Mouse (Mus musculus): Measurements from ENCODE around the gene Thap3. TPM values are rescaled to one million over a fixed set of nuclear protein-coding genes. Genes with fewer than 3 reads are reported as not detected.
A peak's percentile ranks its signal among the peaks of the same experiment; 100 is the strongest.

Thap3 gene
- total RNA-seq, 1 experiment from 2014 or later: 6.3 TPM

- ATAC-seq (replicated peaks; ENCODE audit: low read depth, poor library complexity, severe bottlenecking): no peak
Observed at GRCm38 (mm10) chr4:151938089-151938488, 50.7 kb downstream of the Thap3 start.

- ATAC-seq (replicated peaks; ENCODE audit: low read depth, poor library complexity, severe bottlenecking): no peak
Observed at GRCm38 (mm10) chr4:151937441-151937840, 51.4 kb downstream of the Thap3 start.

DNA sequence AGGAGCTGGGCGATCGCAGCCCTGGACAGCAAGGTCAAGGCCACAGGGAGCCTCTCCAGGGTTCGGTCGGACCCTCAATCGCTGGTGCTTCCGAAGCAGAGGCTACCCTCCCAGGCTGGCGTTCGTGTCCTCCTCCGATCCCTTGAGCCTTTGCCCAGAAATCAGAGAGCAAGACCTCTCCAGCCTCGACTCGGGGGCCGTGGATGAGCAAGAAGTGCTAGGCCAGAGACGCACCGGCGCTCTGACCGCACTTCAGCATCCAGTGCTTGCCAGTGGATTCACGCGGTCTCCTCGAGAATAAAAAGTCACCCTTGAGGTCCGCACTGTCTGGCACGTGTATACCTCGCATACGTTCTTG is 54.6 kb downstream of the Thap3 start:
- peak; percentile 24; the same call in 1 of the 2 replicates for ATAC-seq (replicated peaks; ENCODE audit: low read depth, poor library complexity, severe bottlenecking)

DNA sequence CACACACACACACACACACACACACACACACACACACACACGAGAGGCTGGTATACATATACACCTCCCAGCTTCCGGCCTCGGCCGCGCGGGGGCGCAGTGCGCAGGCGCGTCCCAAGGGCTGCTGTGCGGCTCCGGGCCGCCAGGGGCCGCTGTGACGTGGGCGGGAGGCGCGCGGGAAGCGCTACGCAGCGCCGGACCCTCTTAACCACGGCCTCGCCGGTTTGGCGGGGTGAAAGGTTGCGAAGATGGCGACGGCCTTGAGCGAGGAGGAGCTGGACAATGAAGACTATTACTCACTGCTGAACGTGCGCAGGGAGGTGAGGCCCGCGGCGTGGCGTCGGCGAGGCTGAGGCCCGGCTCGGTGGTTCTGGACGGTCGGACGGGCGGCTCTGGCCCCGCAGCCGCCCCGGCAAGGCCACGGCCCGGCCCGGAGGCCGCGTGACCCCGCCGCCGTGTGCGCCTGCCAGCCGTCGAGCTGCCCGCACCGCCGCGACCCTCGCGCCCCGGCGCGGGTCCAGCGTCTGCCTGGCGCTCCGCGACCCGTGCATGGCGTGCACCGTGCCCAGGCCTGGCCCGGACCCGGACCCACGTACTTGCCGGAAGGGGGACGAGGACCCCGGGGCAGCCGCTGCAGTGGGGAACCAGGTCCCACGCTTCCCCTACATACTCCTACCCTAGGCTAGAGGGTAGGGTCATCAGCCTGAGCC is 55.1 kb downstream of the Thap3 start, which contains the start of gene Dnajc11:
TSS of gene Dnajc11 (plus strand) at position 187 of the 710 bp plus-strand sequence.
- ATAC-seq (replicated peaks; ENCODE audit: low read depth, poor library complexity, severe bottlenecking): peak; percentile 91

Other genes with a start within 250 kb of the Thap3 start
- gene Camta1, start 127.1 kb downstream of the Thap3 start, total RNA-seq (2017): 26.6 and 34.9 TPM in 2 replicates
- 63.7 and 65.2 TPM in 2 replicates for gene Dnajc11, start 55.3 kb downstream of the Thap3 start, total RNA-seq (2017)
- gene Phf13, start 7.3 kb upstream of the Thap3 start, total RNA-seq (2017): 2.4 and 3.3 TPM in 2 replicates
- 6.6 and 8.8 TPM in 2 replicates for gene Klhl21, start 19.8 kb upstream of the Thap3 start, total RNA-seq (2017)
- gene Zbtb48, start 38.7 kb upstream of the Thap3 start, total RNA-seq (2017): 7.4 and 10.7 TPM in 2 replicates
- 0.49 and 1.5 TPM in 2 replicates for gene Tas1r1, start 49.6 kb upstream of the Thap3 start, total RNA-seq (2017)
- 25.7 and 35.7 TPM in 2 replicates for gene Nol9, start 50.3 kb upstream of the Thap3 start, total RNA-seq (2017)
- 6.0 and 7.2 TPM in 2 replicates for gene Plekhg5, start 83.5 kb upstream of the Thap3 start, total RNA-seq (2017)
- not detected in 2 replicates for gene Tnfrsf25, start 126.9 kb upstream of the Thap3 start, total RNA-seq (2017)
- gene Espn, start 163.4 kb upstream of the Thap3 start, total RNA-seq (2017): 1.3 and 1.8 TPM in 2 replicates
- not detected in 2 replicates for gene Hes2, start 169.9 kb upstream of the Thap3 start, total RNA-seq (2017)
- gene Acot7, start 189.1 kb upstream of the Thap3 start, total RNA-seq (2017): 58.2 and 59.6 TPM in 2 replicates